Mouse (Mus musculus) forebrain, embryonic 14.5 days (tissue): ENCODE measurements at regions not wholly inside any gene's neighbourhood (a gene's known extent, or its start where the extent isn't known, plus 50 kb on each side); places are given as distances from the start of the nearest gene placed in this dataset.
A peak's percentile ranks its signal among the peaks of the same experiment; 100 is the strongest.

Source experiments
- ATAC-seq: fragments of 200-750 bp; cut with Nextera tagmentation; 2 replicates; pipeline ENCODE4 v1.8.0; 2017; ENCODE audit warnings: mild to moderate bottlenecking, moderate library complexity
- DNase-seq: peaks from one replicate; pipeline ENCODE4 v3.0.0-alpha.2; 2015; ENCODE audit warnings: low spot score
- H3K27ac ChIP-seq: fragments of 300-500 bp; sonication (generic); 2 replicates; pipeline ENCODE4 v1.5.1; 2014; ENCODE audit warnings: low read depth, mild to moderate bottlenecking, control low read depth, low read length, moderate library complexity
- H3K27me3 ChIP-seq: fragments of 300-500 bp; sonication (generic); replicated peaks from 2 replicates; pipeline ENCODE4 v1.6.1; 2014; ENCODE audit warnings: low read length, control low read depth, mixed read lengths; ENCODE audit not compliant: control insufficient read depth, insufficient read depth
- H3K36me3 ChIP-seq: fragments of 300-500 bp; sonication (generic); 2 replicates; pipeline ENCODE4 v1.6.1; 2014; ENCODE audit warnings: low read length, control low read depth; ENCODE audit not compliant: control insufficient read depth, insufficient read depth
- H3K4me1 ChIP-seq: fragments of 300-500 bp; sonication (generic); 2 replicates; pipeline ENCODE4 v1.6.1; 2014; ENCODE audit warnings: antibody characterized with exemption, low read length, control low read depth; ENCODE audit not compliant: control insufficient read depth, insufficient read depth
- H3K4me2 ChIP-seq: fragments of 300-500 bp; sonication (generic); 2 replicates; pipeline ENCODE4 v1.6.1; 2014; ENCODE audit warnings: mild to moderate bottlenecking, control low read depth, low read length
- H3K4me3 ChIP-seq: fragments of 300-500 bp; sonication (generic); 2 replicates; pipeline ENCODE4 v1.5.1; 2014; ENCODE audit warnings: low read depth, low read length, control low read depth
- H3K9ac ChIP-seq: fragments of 300-500 bp; sonication (generic); 2 replicates; pipeline ENCODE4 v1.6.1; 2014; ENCODE audit warnings: mild to moderate bottlenecking, low read length, control low read depth, moderate library complexity
- H3K9me3 ChIP-seq: fragments of 300-500 bp; sonication (generic); replicated peaks from 2 replicates; pipeline ENCODE4 v1.6.1; 2016; ENCODE audit warnings: low read length, control low read depth, mixed read lengths; ENCODE audit not compliant: control insufficient read depth
- WGBS: fragments of 180-500 bp; shearing (Covaris S2); extraction: QIAGEN DNeasy Blood & Tissue Kit; methylation state at CpG from one replicate; pipeline ENCODE4 v1.1.7; 2014; 5-methylcytosine and 5-hydroxymethylcytosine counted together

DNA sequence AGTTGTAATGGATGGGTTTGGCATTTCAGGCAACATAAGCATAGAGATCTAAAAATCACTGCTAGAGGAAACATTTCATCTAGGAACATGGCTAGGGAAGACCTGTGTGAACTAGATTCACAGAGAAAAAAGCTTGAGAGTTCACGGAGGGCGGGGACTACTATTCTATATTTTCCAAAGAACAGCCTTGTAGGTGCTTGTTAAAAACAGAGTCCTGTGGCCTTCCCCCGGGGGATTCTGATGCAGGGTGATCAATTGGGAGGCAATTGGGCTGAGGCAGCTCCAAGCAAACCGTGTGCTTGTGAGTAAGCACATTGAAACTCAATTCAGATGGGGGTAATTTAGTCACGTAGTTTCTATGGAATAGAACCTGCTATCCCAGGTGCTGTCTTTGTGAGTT is 112.0 kb downstream of the Mterf1b start:
- WGBS = 40% methylated on average over 5 of the region's 5 CpGs

DNA sequence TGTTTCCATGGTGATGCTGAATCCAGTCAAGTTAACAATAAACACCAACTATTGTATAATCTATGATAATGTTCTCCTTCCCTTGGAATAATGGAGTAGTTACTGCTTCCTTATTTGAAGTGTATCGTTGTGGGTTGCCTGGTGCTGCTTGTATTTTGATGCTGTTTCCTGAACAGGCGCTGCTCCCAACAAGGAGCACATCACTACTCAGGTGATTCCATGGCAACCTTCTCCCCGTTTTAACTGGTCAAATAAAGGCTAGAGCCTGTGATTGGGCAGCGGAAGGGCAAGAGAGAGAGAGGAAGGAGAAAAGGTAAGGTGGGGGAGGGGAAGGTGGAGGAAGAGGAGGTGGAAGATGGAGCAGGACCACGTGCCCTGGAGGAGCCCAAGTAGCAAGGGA is 116.3 kb downstream of the Mterf1b start:
- no peak for ATAC-seq

More for the DNA sequence above, 112.0 kb downstream of the Mterf1b start:
- DNase-seq (no peak), ATAC-seq (no peak)
- H3K4me1 ChIP-seq = no peaks in the 10 kb centered on the region
- H3K9ac ChIP-seq = no peak overlapping the region
- no peaks in the 10 kb centered on the region for H3K36me3 ChIP-seq
- no peaks in the 10 kb centered on the region for H3K9me3 ChIP-seq
- H3K27ac ChIP-seq = no peak overlapping the region
- no peak overlapping the region for H3K4me3 ChIP-seq
- no peak overlapping the region for H3K4me2 ChIP-seq
- H3K27me3 ChIP-seq = no peaks in the 10 kb centered on the region

DNA sequence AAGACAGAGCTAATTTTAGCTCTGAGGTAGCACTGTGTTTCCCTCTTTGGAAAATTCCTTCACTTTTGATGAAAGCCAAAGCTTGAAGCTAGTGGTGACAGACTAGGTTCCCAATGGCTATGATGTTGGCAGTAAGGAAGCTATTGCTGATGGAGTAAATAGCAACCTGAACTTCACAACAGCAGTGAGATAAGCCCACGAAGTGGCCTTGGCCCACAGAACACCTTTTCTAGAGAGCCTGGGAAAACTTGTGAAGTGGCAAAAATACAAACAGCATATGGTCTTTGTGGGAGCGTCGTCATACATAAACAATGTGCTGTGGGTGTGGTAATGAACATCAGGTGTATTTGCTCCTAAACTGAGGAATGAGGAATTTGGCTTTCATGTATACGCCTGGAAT is 119.0 kb downstream of the Mterf1b start:
- ATAC-seq (peak; percentile 65; the same call in 1 of the 2 replicates), DNase-seq (peak; percentile 69)
- WGBS = 54% methylated on average over 4 of the region's 4 CpGs
- Histone ChIP-seq H3K36me3 (no peaks in the 10 kb centered on the region), H3K9ac (no peak overlapping the region), H3K27me3 (no peaks in the 10 kb centered on the region), H3K27ac (no peak overlapping the region), H3K4me1 (no peaks in the 10 kb centered on the region), H3K4me3 (no peak overlapping the region), H3K4me2 (no peak overlapping the region), H3K9me3 (no peaks in the 10 kb centered on the region)

More for the DNA sequence above, 116.3 kb downstream of the Mterf1b start:
- Histone ChIP-seq H3K27ac (no peak overlapping the region), H3K9me3 (no peaks in the 10 kb centered on the region), H3K27me3 (no peaks in the 10 kb centered on the region), H3K9ac (no peak overlapping the region), H3K36me3 (no peaks in the 10 kb centered on the region), H3K4me2 (no peak overlapping the region), H3K4me1 (no peaks in the 10 kb centered on the region), H3K4me3 (no peak overlapping the region)
- no peak for DNase-seq
- WGBS = 84% methylated on average over 5 of the region's 5 CpGs

DNA sequence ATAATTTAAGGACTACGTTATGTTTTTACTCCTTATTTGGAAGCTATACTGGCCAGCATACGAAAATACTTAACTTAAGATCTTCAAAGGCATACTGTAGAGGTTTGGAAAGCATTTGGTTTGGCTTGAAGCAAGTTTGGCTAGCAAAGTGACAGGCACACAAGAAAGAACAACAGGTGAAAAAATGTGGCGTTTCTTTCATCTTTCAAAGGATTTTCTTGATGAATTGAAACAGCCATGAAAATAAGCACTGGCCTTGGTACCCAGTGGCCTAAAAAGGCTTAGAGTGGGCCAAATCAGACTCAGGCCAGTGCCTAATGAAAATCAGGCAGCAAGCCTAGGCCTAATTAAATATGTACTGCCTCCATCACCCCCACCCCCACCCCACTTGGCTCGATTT is 119.4 kb downstream of the Mterf1b start:
- 31% methylated on average over 4 of the region's 4 CpGs for whole genome bisulfite sequencing
- Histone ChIP-seq H3K27ac (no peak overlapping the region), H3K27me3 (no peaks in the 10 kb centered on the region), H3K4me3 (no peak overlapping the region), H3K9me3 (no peaks in the 10 kb centered on the region), H3K4me2 (no peak overlapping the region), H3K36me3 (no peaks in the 10 kb centered on the region), H3K4me1 (no peaks in the 10 kb centered on the region), H3K9ac (no peak overlapping the region)
- DNase-seq (peak; percentile 85), ATAC-seq (peak; percentile 78; the same call in 1 of the 2 replicates)

DNA sequence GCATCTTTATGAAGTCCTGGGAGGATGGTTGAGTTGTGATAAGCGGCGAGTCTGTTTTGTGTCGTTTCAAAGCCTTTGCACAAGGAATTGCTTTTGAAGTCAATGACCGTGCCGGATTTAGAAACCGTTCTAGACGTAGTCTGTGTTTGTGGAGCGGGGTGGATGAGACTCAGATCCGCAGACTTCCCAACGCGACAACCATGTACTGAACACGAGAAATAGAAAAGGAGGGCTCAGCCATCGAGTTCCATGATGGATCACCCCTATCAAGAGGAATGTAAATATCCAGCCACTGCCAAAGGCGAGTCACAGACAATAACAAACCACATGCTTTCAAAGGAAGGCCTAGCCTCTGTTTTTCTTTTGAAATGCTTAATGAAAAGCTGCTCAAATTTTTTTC is 120.5 kb downstream of the Mterf1b start:
- DNase-seq (no peak), ATAC-seq (no peak)
- Histone ChIP-seq H3K36me3 (no peaks in the 10 kb centered on the region), H3K9ac (no peak overlapping the region), H3K9me3 (no peaks in the 10 kb centered on the region), H3K27me3 (no peaks in the 10 kb centered on the region), H3K27ac (no peak overlapping the region), H3K4me1 (no peaks in the 10 kb centered on the region), H3K4me2 (no peak overlapping the region), H3K4me3 (no peak overlapping the region)
- WGBS = 78% methylated on average over 14 of the region's 14 CpGs

DNA sequence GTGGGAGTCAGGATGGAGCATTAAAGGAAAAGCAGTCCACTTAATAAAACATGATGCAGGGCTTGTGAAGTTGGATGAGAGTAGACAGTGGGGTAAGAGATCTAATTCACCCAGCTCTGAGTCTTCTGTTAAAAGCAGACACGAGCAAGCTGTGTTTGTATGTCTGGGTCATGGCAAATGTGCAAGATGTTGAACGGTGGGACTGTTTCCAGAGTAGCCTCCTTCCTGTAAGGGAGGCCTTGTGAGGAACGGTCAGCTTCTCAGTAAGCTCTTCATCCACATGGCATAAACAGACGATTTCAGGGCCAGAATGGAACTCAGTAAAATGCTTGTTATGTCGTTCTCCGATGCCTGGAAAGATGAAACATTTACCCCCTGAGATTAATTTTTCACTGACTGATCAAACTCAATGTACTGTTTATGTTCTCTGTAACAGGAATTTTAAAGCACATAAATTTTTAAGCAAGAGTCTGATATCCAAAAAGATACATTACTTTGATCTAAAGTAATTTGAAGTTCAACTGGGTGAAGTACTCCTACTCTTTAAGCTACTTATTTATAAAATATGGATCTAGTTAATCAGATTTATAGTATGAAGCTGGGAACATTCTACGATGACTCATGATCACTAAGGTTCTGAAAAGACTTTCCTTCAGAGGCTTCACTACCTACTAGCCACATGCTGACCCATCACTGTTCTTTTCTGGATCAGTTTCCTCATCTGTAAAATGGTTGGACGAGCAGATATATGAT is 130.6 kb downstream of the Mterf1b start:
- Histone ChIP-seq H3K27ac (no peak overlapping the region), H3K27me3 (no peaks in the 10 kb centered on the region), H3K9me3 (no peaks in the 10 kb centered on the region), H3K9ac (no peak overlapping the region), H3K4me1 (no peaks in the 10 kb centered on the region), H3K36me3 (no peaks in the 10 kb centered on the region), H3K4me2 (no peak overlapping the region), H3K4me3 (no peak overlapping the region)
- no peak for DNase-seq
- no peak for ATAC-seq
- WGBS = 88% methylated on average over 8 of the region's 8 CpGs

DNA sequence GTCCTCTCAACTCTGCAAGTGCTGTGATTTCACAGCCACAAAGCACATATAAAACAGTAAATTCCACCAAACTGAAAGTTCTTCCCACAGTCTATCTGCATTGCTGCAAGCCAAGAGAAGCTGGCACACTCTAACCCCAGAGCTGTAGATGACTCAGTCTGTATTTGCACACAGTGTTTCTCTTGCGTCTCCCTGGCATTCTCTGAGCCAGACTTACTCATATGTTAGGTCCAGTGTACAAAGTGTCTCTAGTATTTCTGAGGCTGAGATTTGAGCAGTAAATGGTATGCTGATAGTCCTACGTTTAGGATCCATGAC is 131.2 kb downstream of the Mterf1b start:
- Histone ChIP-seq H3K9ac (no peak overlapping the region), H3K4me1 (no peaks in the 10 kb centered on the region), H3K4me3 (no peak overlapping the region), H3K27me3 (no peaks in the 10 kb centered on the region), H3K27ac (no peak overlapping the region), H3K36me3 (no peaks in the 10 kb centered on the region), H3K9me3 (no peaks in the 10 kb centered on the region), H3K4me2 (no peak overlapping the region)
- DNase-seq (no peak), ATAC-seq (no peak)
- WGBS = 91% methylated on average over 2 of the region's 2 CpGs

DNA sequence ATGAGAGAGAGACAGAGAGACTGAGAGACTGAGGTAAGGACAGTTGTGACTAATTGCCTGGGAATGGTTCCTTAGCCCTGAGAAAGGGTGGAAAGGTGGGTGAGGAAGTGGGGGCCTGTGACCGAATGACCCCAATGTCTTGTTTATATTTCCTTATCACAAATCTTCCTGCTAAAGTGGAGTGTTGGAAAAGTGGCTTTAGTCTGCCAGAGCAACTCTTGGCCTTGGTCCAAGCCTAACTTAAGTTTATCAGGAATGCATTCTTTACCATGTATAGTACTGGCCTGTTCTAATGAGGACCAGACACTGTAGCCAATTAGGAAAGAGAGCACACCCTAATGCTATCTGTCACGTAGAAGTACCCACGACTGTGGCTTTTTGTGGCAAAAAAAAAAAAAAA is 133.6 kb downstream of the Mterf1b start:
- H3K4me3 ChIP-seq = no peak overlapping the region
- ATAC-seq (no peak), DNase-seq (peak; percentile 18)
- no peak overlapping the region for H3K4me2 ChIP-seq
- H3K4me1 ChIP-seq = no peaks in the 10 kb centered on the region
- no peaks in the 10 kb centered on the region for H3K36me3 ChIP-seq
- H3K27ac ChIP-seq = no peak overlapping the region
- WGBS = 18% methylated on average over 3 of the region's 3 CpGs
- H3K9ac ChIP-seq = no peak overlapping the region
- no peaks in the 10 kb centered on the region for H3K9me3 ChIP-seq
- H3K27me3 ChIP-seq = no peaks in the 10 kb centered on the region

DNA sequence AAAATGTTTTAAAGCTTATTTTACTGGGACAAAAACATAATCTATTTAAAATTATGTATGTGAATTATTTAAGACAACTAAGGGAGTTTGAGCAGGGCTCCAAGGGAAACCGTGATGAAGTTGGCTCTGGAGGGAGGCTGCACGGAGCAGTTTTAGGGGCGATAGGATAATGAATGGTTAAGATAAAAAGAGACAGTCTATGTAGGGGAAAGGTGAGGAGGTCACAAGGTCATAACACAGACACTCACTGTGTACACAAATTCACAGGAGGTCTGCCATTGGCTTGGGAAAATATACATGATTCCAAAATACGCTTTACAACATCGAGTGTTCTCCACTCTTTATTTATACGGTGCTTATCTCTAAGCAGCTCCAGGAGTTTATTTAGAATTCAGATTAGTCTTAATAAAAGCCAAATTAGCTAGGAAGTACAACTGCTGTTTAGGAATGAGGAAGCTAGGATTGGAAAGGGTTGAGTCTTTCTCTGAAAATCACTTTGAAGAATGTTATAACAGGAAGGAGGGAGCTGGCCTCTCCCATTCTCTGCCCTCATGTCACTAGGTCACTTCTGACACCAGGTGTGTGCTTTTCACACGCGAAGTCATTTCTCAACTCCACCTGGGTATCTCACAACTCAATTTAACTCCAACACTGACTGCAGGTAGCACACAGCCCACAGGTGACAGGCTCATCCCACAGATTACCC is 134.3 kb downstream of the Mterf1b start:
- Histone ChIP-seq H3K4me1 (no peaks in the 10 kb centered on the region), H3K4me2 (no peak overlapping the region), H3K36me3 (no peaks in the 10 kb centered on the region), H3K9ac (no peak overlapping the region), H3K27ac (no peak overlapping the region), H3K9me3 (no peaks in the 10 kb centered on the region), H3K27me3 (no peaks in the 10 kb centered on the region), H3K4me3 (no peak overlapping the region)
- WGBS = 65% methylated on average over 8 of the region's 8 CpGs
- no peak for ATAC-seq
- no peak for DNase-seq
